Mouse (Mus musculus): Measurements from ENCODE around the gene Arl4c.

Gene Arl4c

GRCm38 (mm10) chr1:88699856-88700791 is 1.9 kb downstream of the Arl4c start:
- peak; percentile 36 for DNase-seq

DNA sequence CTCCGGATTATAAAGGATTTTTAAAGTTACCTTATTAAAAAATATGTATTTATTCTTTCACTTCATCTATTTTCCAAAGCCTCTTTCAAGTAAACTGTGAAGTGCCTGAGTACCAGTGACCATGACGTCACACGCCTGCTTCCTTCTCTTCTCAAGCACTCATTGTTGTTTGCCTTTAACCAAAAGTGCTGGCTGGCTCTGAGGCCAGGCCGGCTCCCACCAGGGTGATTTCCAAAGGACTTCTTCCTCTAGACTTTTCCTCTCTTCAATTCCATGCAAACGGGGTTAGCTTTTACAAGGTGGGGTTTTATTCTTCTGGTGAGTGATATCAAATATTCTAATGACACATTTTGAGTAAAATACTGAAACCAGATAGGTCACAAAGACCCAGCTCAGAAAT is 2.6 kb downstream of the Arl4c start:
- peak; percentile 77 for DNase-seq

DNA sequence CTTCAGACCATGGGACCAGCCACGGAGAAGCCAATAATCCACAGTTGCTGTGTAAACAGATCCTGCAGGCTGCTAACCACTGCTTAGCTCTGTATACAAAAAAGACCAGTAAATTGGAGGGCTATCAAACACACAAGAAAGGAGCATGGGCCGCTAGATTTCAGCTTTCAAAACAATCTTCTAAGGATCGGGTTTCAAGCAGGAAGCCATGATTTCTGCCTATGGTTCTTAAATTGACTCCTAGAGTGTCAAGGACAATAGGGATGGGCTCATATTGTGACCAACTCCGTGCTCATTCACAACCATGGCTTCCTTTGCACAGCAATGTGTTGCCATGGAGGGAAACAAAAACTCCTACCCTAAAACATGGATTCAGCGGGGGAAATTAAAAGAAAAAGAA is 3.1 kb downstream of the Arl4c start:
- DNase-seq, result no peak

- DNase-seq, result no peak
These were observed 3.9 kb downstream of the Arl4c start for GRCm38 (mm10) chr1:88698131-88698530.

DNA sequence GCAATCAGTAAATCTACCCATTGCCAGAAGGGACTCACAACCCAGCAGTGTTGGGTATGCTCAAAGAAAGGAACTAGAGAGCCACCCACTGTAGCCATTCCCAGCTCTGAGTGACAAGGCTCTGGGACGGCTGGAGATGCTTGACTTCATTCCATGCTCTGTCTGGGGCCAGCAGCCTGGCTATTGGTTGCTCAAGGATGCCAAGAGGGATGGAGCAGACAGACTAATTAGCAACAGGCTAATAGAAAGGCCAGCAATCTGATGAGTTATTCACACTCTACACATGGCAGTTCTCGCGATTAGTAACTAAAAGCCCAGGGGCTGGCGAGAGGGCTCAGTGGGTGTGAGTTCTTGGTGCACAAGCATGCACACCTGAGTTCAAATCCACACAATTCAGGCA is 5.6 kb downstream of the Arl4c start:
- DNase-seq, result no peak

GRCm38 (mm10) chr1:88694353-88694752 is 7.7 kb downstream of the Arl4c start:
- no peak for DNase-seq

GRCm38 (mm10) chr1:88692293-88692827 is 9.7 kb downstream of the Arl4c start:
- DNase-seq, result no peak

DNA sequence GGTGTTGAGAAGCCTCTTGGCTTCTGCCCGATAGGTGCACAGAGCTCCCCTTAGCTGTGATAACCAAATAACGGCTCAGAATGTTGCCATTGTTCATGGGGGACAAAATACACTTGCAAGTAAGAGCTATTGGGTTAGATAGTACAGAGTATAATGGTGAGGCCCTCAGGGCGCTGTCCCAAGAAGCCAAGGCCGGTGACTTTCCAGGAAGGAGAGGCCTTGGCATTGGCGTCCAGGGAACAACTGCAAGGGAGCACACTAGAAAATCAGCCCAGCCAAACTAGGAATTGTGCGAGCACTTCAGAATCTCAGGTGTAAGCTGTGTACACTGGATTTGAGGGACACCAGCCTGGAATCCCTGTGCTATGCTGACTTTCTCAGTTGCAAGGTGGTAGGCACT is 11.4 kb downstream of the Arl4c start:
- DNase-seq, result no peak

DNA sequence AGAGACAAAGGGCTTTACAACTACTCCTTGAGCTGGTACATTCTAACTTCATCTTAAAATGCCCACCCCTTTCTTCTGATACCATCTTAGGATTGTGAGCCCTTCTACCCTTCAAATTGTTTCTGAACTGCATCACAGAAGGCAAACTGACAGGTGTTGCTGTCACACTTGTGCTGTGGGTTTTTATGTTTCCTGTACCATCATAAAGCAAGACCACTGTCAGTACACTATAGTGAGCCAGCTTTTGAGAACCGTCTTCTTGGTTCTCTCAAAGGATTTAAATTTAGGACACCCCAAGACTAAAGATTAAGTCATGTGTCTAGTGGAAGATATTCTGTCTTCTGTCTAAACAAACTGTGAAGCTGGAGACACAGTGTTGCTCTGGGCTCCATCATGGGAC is 17.3 kb downstream of the Arl4c start:
- no peak for DNase-seq

DNA sequence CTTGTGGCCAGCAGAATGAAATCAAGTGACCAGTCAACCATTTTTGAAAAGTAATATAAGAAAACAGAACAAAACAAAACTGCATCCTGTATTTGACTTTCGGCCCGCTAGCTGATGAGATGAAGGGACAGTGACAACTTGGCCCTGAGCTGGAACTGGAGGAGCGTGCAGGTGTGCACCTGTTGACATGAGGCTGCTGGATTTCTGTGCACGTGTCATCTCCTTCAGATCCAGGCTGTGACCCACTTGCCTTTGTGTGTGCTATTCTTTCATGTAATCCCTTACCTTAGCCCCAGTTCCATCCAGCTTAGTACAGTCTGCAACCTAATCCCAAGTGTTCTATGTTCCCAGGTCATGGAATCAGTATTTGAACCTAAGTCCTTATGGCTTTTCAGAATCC is 20.4 kb downstream of the Arl4c start:
- no peak for DNase-seq

DNA sequence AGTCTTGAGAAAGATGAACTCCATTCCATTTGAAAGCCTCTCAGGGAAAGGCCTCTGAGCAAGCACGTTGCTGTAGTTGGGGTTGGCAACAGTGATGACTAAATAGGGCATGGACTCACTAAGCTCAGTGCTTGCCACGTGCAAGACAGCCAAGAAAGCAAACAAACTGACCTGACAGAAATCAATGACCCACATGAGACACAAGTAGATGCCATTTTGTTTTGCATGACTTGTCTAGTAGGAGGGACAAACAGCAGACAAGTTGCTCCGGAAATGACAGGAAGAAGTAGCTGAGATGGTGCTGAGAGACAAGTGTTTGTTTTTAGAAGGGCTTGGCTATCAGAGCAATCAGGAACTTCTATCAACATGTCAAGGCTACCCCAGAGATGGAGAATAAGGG is 21.2 kb downstream of the Arl4c start:
- no peak for DNase-seq

- no peak for DNase-seq
These were observed 23.7 kb downstream of the Arl4c start for GRCm38 (mm10) chr1:88678231-88678739.

DNA sequence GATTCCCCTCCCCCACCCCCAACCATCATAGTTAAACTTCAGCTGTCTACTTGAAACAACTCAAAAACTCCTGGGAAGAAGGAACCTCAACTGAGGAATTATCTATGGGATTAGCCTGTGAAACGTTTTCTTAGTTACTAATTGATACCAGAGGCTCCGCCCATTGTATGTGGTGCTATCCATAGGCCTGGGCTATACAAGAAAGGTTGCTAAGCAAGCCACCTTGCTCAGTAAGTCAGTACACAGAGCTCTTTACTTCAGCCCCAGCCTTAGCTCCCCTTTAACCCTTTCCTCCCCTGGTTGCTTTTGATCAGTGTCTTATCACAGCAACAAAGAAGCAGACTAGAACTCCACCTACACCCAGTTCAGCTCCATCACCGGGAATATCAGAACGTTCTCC is 31.2 kb downstream of the Arl4c start:
- no peak for DNase-seq

DNA sequence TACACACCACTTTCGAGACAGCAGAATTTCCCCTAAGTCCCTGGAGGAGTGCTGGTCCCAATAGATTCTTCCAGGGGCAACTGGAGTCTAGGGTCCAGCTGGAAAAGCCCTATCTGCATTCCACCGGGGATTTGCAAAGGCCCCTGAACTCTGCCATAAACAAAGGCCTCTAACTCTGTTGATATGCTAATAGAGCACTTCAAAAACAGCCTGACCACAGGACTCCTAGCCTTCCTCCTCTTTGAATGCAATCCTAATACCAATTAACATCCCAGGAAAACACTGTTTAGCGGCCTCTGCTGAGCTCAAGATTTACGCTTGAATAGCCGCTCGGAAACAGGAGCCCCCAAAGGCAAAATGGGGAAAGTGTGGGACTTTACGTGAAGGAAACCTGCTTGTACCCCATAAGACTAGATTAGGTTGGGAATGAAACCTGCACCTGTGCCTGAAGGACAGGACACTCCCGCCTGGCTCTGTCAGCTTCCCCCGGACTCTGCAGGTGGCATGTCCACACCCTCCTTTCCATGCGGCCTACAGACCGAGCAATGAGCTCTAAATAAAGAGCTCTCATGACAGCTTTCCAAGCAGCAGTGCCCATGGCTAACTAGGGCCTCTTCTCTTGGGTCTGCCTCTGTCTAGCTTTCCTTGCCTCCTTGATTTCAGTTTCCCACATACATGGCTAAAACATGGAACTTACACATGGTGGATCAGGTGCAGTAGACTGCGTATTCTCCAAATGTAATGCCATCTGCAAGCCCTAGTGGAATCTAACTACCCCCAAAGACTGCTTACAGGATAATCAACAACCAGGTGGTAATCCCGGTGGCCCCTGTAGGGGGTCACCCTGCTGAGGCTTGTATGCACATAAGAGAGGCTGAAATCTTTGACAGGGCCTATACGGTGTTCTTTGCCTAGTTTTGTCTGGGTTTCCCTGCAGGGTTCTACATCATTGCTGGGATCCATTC is 32.9 kb downstream of the Arl4c start:
- DNase-seq, result no peak

DNA sequence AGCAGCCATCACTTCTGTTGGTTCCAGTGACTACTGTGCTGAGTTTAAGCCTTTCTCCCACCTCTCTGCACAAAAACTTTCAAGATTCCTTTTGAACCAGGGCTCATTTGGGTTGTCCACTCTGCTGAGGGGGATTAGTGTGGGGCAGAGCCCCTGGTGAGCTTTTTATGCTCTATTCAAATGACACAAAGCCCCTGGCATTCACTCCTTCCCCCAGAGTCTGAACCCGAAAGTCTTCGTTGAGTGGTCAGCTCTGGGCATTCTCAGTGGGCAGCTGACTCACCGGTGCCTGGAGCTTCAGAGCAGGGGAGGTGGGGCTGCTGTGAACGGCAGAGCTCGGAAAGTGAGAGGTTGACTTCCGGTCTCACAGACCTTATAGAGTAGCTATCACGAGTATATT is 33.7 kb downstream of the Arl4c start:
- DNase-seq, result no peak

- DNase-seq, result no peak
These were observed 37.4 kb downstream of the Arl4c start for GRCm38 (mm10) chr1:88664623-88665022.

GRCm38 (mm10) chr1:88662736-88663135 is 39.3 kb downstream of the Arl4c start:
- no peak for DNase-seq

DNA sequence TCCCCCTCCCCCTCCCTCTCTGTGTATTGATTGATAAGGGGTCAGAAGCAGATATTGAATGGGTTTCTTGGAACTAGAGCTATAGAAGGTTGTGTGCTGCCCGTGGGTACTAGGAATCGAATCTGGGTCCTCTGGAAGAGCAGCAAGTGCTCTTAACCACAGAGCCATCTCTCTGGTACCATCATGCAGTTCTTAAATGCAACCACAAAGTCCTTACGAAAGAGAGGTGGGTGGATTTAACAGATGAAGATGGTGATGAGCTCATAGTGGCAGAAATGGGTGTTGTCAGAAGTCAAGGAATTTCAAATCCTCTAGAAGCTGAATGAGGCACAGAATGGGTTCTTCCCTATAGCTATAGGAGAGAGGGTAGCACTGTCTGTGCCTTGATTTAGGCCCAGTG is 40.8 kb downstream of the Arl4c start:
- no peak for DNase-seq

DNA sequence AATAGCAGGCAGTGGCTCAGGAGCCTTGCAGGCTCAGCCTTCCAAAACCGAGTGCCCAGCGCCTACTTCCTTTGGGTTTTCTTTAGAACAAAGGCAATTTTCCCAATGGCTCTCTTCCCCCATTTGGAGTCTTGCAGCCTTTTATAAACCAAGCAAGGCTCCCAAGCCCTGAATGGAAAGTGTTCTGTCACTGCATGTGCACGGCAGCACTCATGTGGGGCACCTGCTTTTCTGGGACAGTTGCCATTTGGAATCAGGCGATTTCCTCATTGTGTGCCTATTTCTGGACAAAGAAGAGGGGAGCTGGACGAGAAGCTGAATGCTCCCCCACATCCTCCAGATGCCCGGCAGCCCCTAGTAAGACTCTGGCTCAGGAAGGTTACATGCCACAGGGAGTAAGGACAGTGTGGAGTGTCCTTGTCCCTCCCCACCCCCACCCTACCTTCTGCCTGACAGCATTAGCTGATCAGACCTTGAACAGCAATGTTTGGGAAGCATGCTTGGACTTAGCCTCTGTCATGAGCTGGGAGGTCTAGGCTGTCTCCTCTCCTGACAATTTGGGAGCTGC is 43.6 kb downstream of the Arl4c start:
- peak; percentile 45 for DNase-seq

- DNase-seq, result no peak
These were observed 45.9 kb downstream of the Arl4c start for GRCm38 (mm10) chr1:88656096-88656480.

DNA sequence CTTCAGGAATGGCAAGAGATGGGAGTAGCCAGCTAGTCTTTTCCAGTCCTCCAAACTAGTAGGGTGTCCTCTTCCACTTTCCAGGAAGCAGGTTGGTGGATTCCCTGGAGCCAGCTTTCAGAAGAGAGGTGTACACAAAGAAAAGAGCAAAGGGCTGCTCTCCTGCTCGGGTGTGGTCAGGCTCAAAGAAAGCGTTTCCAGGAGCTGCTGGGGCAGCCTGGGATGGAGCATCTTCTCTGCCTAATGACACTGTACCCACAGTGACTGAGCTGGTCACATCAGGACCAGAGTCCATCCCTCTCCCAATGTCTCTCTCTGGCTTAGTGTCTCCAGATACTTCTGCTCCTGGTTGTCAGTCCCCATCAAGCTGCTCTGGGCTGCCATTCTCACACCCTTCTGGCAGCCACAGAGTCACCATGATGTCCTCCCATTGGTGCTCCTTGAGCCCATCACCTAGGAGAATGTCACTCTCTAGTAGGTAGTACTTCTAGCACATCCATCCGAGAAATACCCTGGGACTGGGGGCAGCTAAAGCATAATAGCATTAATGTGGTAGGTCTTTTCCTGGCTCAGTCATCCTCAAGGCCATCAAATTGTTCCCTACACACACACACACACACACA is 46.4 kb downstream of the Arl4c start:
- no peak for DNase-seq

All from lung, postnatal 14 days (tissue).